8 mouse cellular contexts compared by ENCODE assay signal in genomic region chr5:146832769-146833448, GRCm38 (mm10). TPM values are rescaled to one million over a fixed set of nuclear protein-coding genes. Genes with fewer than 3 reads are reported as not detected.
DNase-seq lines count a peak whose midpoint lies in the region; ATAC-seq and TF ChIP-seq lines count a peak whose summit lies in the region.

Rpl21 (plus strand) TSS chr5:146832890.

- peak within 1 kb of the TSS; percentile 92 for H3K9ac ChIP-seq in heart, embryonic 15.5 days
- H3K9ac ChIP-seq in liver, embryonic 14.5 days (replicated peaks): peak within 1 kb of the TSS; percentile 96
- peak within 1 kb of the TSS; percentile 86 for H3K9ac ChIP-seq in neural tube, embryonic 11.5 days (ENCODE audit: low read length)
- peak within 1 kb of the TSS; percentile 91 for H3K9ac ChIP-seq in stomach, postnatal 0 days (ENCODE audit: low read length)

- no peaks in the 10 kb centered on the region for H3K27me3 ChIP-seq in forebrain, embryonic 10.5 days (ENCODE audit: poor library complexity, severe bottlenecking)
- no peaks in the 10 kb centered on the region for H3K27me3 ChIP-seq in heart, embryonic 15.5 days
- no peaks in the 10 kb centered on the region for H3K27me3 ChIP-seq in liver, embryonic 14.5 days (ENCODE audit: control insufficient read depth, insufficient read depth, low read length)
- H3K27me3 ChIP-seq in neural tube, embryonic 11.5 days (ENCODE audit: control insufficient read depth, insufficient read depth, low read length): no peaks in the 10 kb centered on the region
- H3K27me3 ChIP-seq in stomach, postnatal 0 days (ENCODE audit: control insufficient read depth, insufficient read depth, low read length): no peaks in the 10 kb centered on the region

- peak; percentile 96 for ATAC-seq in heart, embryonic 15.5 days (replicated peaks; ENCODE audit: insufficient number of reproducible peaks, insufficient read depth, low FRiP score, low read depth)
- ATAC-seq in liver, embryonic 14.5 days (ENCODE audit: insufficient read depth): peak; percentile 97
- ATAC-seq in neural tube, embryonic 11.5 days (ENCODE audit: insufficient read depth, low FRiP score, low TSS enrichment): peak; percentile 98
- ATAC-seq in stomach, postnatal 0 days (ENCODE audit: low FRiP score, low TSS enrichment): peak; percentile 98

- H3K4me3 ChIP-seq in forebrain, embryonic 10.5 days: peak within 1 kb of the TSS; percentile 87
- peak within 1 kb of the TSS; percentile 76 for H3K4me3 ChIP-seq in heart, embryonic 15.5 days
- peak within 1 kb of the TSS; percentile 86 to 92 for H3K4me3 ChIP-seq in liver, embryonic 14.5 days (ENCODE audit: insufficient read depth in 1 of 2, low read depth in 2 of 2, low read length in 2 of 2)
- H3K4me3 ChIP-seq in neural tube, embryonic 11.5 days (ENCODE audit: low read depth, low read length): peak within 1 kb of the TSS; percentile 66
- H3K4me3 ChIP-seq in stomach, postnatal 0 days (ENCODE audit: low read depth, low read length): peak within 1 kb of the TSS; percentile 87

- peak; percentile 93 to 94 for DNase-seq in CD8-positive naive resting alpha-beta T cell, adult 2 months (ENCODE audit: low read depth in 2 of 2, low spot score in 2 of 2)
- DNase-seq in c-Kit-positive CD71-negative TER-119-negative erythroid progenitor cells, embryonic 14.5 days (ENCODE audit: low read depth): peak; percentile 81
- DNase-seq in forebrain, embryonic 10.5 days (ENCODE audit: extremely low spot score, low spot score): peak; percentile 96
- peak; percentile 94 to 96 for DNase-seq in kidney, postnatal 25 days
- peak; percentile 87 to 90 (median 88) for DNase-seq in liver, embryonic 14.5 days (ENCODE audit: low read depth in 3 of 3, low spot score in 3 of 3)
- peak; percentile 95 for DNase-seq in neural tube, embryonic 11.5 days (ENCODE audit: low spot score)
- peak; percentile 94 for DNase-seq in stomach, postnatal 0 days (ENCODE audit: low spot score)

- TF ChIP-seq CTCF in liver, embryonic 14.5 days (IDR thresholded peaks at IDR 0.05; ENCODE audit: low read depth): no peak
- TF ChIP-seq CTCF in stomach, postnatal 0 days (IDR thresholded peaks at IDR 0.05; ENCODE audit: low read depth): no peak; the same call in 1 of the 2 replicates

- H3K4me1 ChIP-seq in forebrain, embryonic 10.5 days: peaks cover 24% of the 10 kb centered on the region
- peaks cover 19% of the 10 kb centered on the region for H3K4me1 ChIP-seq in heart, embryonic 15.5 days (replicated peaks)
- peaks cover 12 to 20% of the 10 kb centered on the region in 2 experiments; a peak in 3 of 4 replicates for H3K4me1 ChIP-seq in liver, embryonic 14.5 days (replicated peaks; ENCODE audit: control insufficient read depth in 2 of 2, insufficient read depth in 2 of 2, low read length in 1 of 2)
- H3K4me1 ChIP-seq in neural tube, embryonic 11.5 days (ENCODE audit: control insufficient read depth, insufficient read depth, low read length): peaks cover 6% of the 10 kb centered on the region; the same call in 1 of the 2 replicates
- no peaks in the 10 kb centered on the region; the same call in 1 of the 2 replicates for H3K4me1 ChIP-seq in stomach, postnatal 0 days (replicated peaks; ENCODE audit: control insufficient read depth, insufficient read depth)

- no peaks in the 10 kb centered on the region for H3K9me3 ChIP-seq in forebrain, embryonic 10.5 days
- no peaks in the 10 kb centered on the region for H3K9me3 ChIP-seq in heart, embryonic 15.5 days (replicated peaks)
- H3K9me3 ChIP-seq in liver, embryonic 14.5 days (ENCODE audit: control insufficient read depth, low read length): no peaks in the 10 kb centered on the region
- H3K9me3 ChIP-seq in neural tube, embryonic 11.5 days (ENCODE audit: control insufficient read depth, low read length): no peaks in the 10 kb centered on the region
- H3K9me3 ChIP-seq in stomach, postnatal 0 days (ENCODE audit: control insufficient read depth, low read length): no peaks in the 10 kb centered on the region

- peak within 1 kb of the TSS; percentile 67 for H3K4me2 ChIP-seq in heart, embryonic 15.5 days
- H3K4me2 ChIP-seq in liver, embryonic 14.5 days (ENCODE audit: low read depth): peak within 1 kb of the TSS; percentile 98
- H3K4me2 ChIP-seq in neural tube, embryonic 11.5 days (ENCODE audit: low read depth): peak within 1 kb of the TSS; percentile 60
- peak within 1 kb of the TSS; percentile 82 for H3K4me2 ChIP-seq in stomach, postnatal 0 days (replicated peaks; ENCODE audit: low read depth)

- WGBS in forebrain, embryonic 10.5 days: under 1% methylated on average over 60 of the region's 60 CpGs
- under 1% methylated on average over 60 of the region's 60 CpGs for WGBS in heart, embryonic 15.5 days
- under 1% methylated on average over 60 of the region's 60 CpGs for WGBS in liver, embryonic 14.5 days (ENCODE audit: insufficient replicate concordance)
- under 1% methylated on average over 60 of the region's 60 CpGs for WGBS in neural tube, embryonic 11.5 days
- WGBS in stomach, postnatal 0 days: 1% methylated on average over 59 of the region's 60 CpGs

- H3K27ac ChIP-seq in forebrain, embryonic 10.5 days: peak within 1 kb of the TSS; percentile 100
- peak within 1 kb of the TSS; percentile 87 for H3K27ac ChIP-seq in heart, embryonic 15.5 days
- H3K27ac ChIP-seq in liver, embryonic 14.5 days: peak within 1 kb of the TSS; percentile 78
- H3K27ac ChIP-seq in neural tube, embryonic 11.5 days (ENCODE audit: low read depth, low read length): peak within 1 kb of the TSS; percentile 42; the same call in 1 of the 2 replicates
- H3K27ac ChIP-seq in stomach, postnatal 0 days (replicated peaks): peak within 1 kb of the TSS; percentile 88

- peaks cover 42% of the 10 kb centered on the region for H3K36me3 ChIP-seq in forebrain, embryonic 10.5 days (replicated peaks)
- peaks cover 38% of the 10 kb centered on the region for H3K36me3 ChIP-seq in heart, embryonic 15.5 days
- H3K36me3 ChIP-seq in liver, embryonic 14.5 days (replicated peaks; ENCODE audit: control insufficient read depth, insufficient read depth, low read depth): peaks cover 39% of the 10 kb centered on the region
- peaks cover 10% of the 10 kb centered on the region for H3K36me3 ChIP-seq in neural tube, embryonic 11.5 days (ENCODE audit: control insufficient read depth, insufficient read depth, low read length)
- H3K36me3 ChIP-seq in stomach, postnatal 0 days (ENCODE audit: control insufficient read depth, insufficient read depth, low read length): peaks cover 17% of the 10 kb centered on the region

- peak; percentile 82 for TF ChIP-seq EP300 in liver, embryonic 14.5 days (IDR thresholded peaks at IDR 0.05; ENCODE audit: low read depth)
- TF ChIP-seq EP300 in stomach, postnatal 0 days (optimal IDR thresholded peaks at IDR 0.05): peak; percentile 96

RNA-seq across cellular contexts. Expression of gene Rpl21, which starts in this region (rescaled TPM):
- polyA plus RNA-seq in forebrain, embryonic 10.5 days (2016; fragmentation: Nextera tagmentation; extraction: Ambion mirVana): 529 and 540 TPM in 2 replicates
- polyA plus RNA-seq in heart, embryonic 15.5 days (2015; fragmentation: Nextera tagmentation; extraction: Ambion mirVana): 288 and 325 TPM in 2 replicates
- 88.2 and 236 TPM in 2 replicates for polyA plus RNA-seq in liver, embryonic 14.5 days (2012; rRNA removed)
- 453 and 467 TPM in 2 replicates for polyA plus RNA-seq in liver, embryonic 14.5 days (2014; fragmentation: Nextera tagmentation; extraction: Ambion mirVana)
- 487 and 523 TPM in 2 replicates for polyA plus RNA-seq in neural tube, embryonic 11.5 days (2014; fragmentation: Nextera tagmentation; extraction: Ambion mirVana)
- 515 and 522 TPM in 2 replicates for polyA plus RNA-seq in stomach, postnatal 0 days (2015; fragmentation: Nextera tagmentation; extraction: Ambion mirVana)

Comparison
In these comparisons a context has a peak if more than half of its experiments do, and no peak if none do; other contexts are left out.
1. Peak in every context shown above with its lines: DNase-seq, ATAC-seq, H3K4me3 ChIP-seq and H3K27ac ChIP-seq.
2. H3K27ac ChIP-seq: peak in every context shown above with its lines; median percentile 100 in forebrain, embryonic 10.5 days; 88 in stomach, postnatal 0 days; 87 in heart, embryonic 15.5 days; 78 in liver, embryonic 14.5 days; 42 in neural tube, embryonic 11.5 days.